Mouse (Mus musculus) skeletal muscle tissue, adult 2 months (tissue): Measurements from ENCODE around the gene Zfp827.

Source experiments
- DNase-seq: peaks from one replicate; pipeline ENCODE4 v3.0.0-alpha.2; 2012; ENCODE audit warnings: low read depth, low spot score

Zfp827 gene

DNA sequence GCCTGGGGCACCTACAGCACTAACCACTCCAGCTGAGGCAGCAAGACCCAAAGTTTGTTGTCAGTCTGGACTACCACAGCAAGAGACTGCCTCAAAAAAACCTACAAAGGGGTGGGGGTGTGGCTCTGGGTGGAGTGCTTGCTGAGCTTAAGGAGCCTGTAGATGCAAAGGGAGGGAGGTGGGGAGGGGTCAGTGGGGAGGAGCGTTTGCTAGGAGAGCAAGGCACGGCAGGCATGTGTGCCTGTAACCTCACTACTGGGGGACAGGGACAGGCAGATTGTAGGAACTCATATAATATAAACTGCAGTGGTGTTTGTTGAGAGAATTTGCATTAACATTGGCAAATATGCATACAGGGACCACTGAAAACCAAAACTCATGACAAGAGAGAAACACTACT lies 130.1 kb downstream of the Zfp827 start:
- no peak for DNase-seq

- no peak for DNase-seq
Measured at GRCm38 (mm10) chr8:79159397-79159796, 131.2 kb downstream of the Zfp827 start.

DNA sequence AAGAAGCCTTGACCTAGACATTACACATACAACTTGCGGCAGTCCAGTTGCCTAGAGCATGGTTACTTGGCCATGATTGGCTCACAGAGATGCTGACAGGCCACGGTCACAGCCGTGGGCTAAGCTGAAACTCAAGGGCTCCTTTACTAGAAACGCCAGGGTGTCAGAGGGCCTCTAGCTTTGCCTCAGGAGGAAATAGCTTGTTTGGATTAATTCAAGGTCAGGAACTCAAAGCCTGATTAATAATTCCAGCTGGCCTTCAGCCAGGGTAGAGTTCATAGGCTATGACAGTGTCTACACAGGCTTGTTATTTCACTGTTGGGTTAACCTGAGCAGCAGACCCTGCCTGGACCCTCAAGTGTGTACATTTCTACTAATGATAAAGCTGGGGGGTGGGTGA lies 132.1 kb downstream of the Zfp827 start:
- DNase-seq: no peak

DNA sequence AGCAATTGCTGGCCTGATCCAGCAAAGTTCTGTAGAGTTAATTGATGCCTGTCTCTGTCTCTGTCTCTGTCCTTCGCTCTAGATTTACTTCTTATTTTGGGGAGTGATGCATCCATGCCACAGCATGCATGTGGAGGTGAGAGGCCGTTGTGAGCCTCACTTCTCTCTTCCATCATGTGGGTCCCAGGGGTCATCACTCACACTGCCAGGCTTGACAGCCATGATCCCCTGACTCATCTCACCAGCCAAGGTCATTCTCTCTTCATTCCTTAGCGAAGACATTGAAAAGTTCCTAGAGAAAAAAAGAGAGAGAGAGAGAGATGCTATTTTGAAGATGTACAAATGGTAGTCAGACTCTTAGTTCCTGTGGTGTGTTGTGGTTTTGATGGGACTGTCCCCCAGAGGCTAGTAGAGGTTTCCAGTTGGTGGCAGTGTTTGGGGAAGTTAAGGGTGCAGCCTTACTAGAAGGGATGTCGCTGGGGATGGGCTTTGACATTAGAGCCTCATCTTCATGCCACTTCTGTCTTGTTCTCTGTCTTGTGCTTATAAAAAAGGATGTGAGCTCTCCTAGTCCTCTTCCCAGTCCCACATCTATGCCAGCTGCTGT lies 133.0 kb downstream of the Zfp827 start:
- no peak for DNase-seq

GRCm38 (mm10) chr8:79162533-79163308 lies 134.5 kb downstream of the Zfp827 start:
- peak; percentile 60 for DNase-seq

DNA sequence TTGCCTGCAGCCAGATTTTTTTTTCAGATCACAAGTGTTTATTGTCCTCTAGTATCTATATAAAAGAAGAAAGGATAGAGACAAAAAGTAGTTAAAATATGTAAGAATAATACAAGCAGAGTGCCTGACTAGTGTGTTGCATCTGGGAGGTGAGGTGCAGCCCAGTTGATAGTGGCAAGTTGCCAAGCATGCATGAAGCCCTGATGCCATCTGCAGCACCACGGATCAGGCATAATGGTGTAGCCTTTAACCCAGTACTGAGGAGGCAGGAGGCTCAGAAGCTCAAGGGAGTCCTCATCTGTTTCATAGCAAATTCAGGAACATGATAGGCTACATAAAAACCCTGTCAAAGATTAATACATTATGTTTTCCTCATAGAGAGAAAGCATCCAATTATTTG lies 136.1 kb downstream of the Zfp827 start:
- no peak for DNase-seq

DNA sequence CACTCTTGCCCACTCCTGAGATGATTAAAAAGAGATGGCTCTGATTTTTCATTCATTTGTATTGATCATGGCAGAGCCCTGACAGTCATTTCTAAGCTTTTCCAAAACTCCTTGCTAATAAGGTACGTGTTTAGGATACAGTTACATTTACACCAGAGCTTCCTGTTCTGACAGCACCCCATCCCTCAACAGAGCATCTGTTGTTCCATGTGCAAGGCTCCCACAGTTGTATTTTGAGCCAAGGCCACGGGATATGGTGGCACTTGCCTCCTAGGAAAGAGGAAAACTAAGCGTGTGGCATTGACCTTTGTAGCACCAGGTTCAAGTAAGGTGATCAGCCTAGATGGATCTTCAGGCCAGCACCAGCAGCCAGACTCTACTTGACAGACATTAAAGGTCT lies 137.0 kb downstream of the Zfp827 start:
- no peak for DNase-seq

GRCm38 (mm10) chr8:79173606-79174005 lies 145.4 kb downstream of the Zfp827 start:
- no peak for DNase-seq

- DNase-seq: no peak
Measured at GRCm38 (mm10) chr8:79175991-79176390, 147.8 kb downstream of the Zfp827 start.

DNA sequence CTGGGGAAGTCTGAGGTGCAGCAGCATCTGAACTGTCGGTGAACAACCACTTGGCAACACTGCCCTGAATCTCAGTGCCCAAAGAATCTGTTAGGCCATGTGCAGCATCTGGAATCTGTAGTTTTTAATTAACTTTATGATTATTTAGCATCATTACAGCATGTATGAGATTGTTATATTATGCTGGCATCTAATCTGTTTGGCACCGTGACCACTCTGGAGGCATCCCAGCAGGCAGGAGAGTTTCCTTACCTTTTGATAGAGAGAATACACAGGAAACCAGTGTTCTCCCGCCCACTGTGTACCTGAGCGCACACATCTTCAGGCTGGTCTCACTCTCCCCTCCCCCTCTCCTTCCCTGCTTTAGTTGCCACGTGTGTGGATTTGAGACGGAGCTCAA lies 151.4 kb downstream of the Zfp827 start:
- DNase-seq: no peak

- no peak for DNase-seq
Measured at GRCm38 (mm10) chr8:79185488-79185887, 157.3 kb downstream of the Zfp827 start.

GRCm38 (mm10) chr8:79190071-79190470 lies 161.8 kb downstream of the Zfp827 start:
- DNase-seq: no peak

- DNase-seq: no peak
Measured at GRCm38 (mm10) chr8:79196481-79196880, 168.2 kb downstream of the Zfp827 start.

DNA sequence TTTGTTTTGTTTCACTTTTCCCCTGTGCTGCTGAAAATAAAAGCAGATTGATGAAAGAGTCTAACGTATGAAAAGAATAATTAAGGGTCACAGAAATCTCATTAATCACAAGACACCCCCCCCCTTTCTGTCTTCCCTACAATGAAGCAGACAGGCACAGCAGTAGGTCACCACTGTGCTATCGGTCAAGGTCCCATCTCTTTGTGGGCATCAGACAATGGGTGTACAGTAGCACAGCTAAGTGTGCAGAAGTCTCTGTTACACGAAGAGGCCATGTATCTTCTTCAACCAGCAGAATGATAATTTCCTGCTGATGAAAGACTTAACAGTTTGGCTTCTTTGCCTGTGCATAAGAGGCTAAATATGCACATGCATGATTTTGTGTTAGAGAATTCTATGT lies 170.4 kb downstream of the Zfp827 start:
- DNase-seq: no peak

DNA sequence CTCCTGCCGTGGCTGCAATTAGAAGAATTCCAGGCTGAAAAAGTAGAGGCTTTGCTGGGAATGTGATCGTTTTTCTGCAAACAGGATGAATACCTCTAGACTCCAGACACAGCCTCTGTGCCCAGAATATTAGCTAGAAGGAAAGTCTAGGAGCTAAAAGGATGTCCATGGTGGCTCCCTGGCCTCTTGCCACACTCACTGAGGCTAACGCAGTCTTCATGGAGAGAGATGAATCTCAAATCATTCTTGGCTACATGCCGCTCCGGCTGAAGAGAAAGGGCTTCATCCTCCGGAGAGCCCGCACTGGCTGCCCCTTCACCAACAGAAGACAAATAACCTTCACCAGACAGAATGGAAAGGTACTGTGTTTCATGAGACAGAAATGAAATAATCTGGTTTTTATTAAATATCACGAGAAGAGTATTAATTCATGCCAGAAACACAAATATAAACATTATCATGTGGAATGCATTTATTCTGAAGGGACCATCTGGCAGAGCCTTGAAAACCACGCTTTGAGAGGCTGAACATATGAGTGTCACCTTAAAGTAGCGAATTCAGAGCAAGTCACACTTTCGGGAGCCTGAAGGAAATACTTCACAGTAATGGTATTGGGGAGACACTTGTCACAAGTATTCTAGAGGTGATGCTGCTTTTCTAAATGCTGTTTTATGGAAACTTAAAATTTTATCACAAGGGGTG lies 173.4 kb downstream of the Zfp827 start:
- DNase-seq: no peak

DNA sequence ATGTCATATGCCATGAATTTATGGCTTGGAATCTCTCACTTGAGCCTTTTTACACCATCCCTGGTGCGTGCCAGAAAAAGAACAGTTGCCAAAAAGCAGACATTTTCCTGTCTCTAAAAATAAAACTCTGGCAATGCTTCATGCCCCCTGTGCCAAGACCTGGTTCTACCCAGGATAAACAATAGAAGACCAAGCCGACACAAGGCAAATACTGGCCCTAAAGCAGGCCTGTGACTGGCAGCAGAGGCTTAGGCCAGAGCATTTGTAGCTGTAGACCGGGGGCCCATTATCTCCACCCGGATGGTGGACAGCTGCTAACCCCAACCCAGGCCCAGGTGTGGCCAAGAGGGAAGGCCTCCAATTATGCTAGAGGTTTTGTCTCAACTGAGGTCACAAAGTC lies 178.7 kb downstream of the Zfp827 start:
- peak; percentile 25 for DNase-seq

GRCm38 (mm10) chr8:79208181-79208580 lies 179.9 kb downstream of the Zfp827 start:
- no peak for DNase-seq

DNA sequence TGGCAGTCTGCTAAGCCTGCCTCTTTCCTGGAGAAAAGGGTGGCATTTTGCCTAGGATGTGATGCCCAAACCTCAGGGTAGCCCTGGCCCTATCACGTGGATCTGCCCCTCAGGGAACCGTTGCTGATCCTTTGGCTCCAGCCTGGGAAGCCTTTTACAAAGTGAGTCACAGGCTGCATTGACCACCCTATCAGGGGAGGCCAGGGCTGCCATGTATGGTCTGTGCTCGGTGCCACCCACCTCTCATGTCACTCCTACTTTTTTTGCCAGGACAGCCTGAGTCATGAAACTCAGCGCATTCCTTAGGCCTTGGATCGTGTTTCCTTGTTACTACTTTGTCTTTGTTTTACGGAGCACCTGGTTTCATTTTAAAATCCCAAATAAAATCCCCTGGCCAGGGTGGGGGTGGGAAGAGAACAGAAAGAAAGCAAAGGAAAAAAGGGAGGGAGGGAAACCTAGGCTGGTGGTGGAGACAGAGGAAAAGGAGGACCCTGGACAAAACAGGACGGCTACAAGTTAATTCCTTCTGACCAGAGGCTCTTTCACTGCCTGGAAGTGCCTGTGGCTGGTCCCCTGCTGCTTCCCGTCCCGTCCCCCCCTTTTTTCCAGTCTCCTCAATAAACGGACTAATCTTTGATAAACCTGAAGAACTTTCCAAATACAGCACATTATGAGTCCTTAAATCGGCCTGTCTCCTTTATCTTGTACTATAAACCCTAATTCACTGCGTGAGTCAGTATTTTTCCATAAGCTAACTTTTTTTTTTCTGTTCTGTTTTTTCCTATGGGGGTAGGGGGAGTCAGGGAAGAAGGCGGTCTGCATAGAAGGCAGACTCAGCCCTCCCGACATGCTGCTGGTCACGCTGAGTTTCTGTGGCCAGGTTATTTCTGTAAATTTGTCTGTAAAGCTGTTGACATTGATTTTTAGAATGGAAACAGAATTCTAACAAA lies 180.7 kb downstream of the Zfp827 start:
- peak; percentile 64 for DNase-seq

DNA sequence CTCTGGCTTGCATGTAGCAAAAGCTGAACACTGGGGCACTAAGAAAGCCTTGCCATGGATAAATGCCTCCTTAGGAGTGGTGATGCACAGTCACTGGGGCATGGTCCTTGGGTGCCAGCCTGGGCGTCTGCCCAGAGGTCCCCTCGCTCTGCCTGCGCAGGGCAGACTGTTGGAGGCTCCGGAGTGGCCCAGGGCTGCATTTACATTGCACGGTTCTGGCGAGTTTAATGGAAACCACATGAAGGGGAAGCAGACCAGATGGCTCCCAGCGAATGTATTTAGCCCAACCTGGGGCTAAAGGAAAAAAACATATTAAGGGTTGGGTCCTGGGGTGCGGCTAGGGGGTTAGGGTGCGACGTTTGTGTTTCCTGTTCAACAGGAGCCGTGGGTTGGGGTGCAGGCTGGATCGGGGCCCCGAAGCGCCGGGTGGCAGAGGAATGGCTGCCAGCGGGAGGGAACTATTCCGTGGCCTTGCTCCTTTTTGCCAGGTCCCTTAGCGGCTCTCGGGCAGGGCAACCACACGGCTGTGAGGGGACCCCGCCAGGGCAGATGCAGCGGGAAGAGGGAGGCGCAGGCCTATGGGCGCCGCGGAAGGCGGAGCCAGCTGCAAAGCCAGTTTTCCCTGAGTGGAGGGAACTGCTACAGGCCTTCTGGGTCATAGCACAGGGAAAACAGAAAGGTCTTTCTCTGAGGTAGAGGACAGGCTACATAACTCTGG lies 181.6 kb downstream of the Zfp827 start:
- DNase-seq: no peak

DNA sequence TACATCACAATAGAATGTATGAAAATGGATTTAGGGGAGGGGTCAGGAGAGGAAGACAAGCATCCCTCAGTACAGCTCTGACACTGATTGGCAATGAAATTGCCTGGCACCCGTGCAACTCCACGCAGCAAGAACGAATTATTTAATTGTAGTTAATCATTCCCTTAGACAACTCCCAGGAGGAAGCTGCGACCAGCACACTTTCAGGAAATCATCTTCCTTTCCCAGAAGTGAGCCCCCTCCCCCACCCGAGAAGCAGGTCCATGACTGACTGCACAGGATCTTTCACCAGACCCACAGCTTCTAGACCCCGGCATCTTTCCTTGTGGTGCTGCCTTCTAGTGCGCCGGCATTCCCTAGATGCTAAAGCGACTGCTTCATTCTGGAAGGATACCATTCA lies 183.4 kb downstream of the Zfp827 start:
- no peak for DNase-seq
